In genomic region chr19:7421602-7422591, GRCm38 (mm10) we compare ENCODE assay signal across 8 mouse cellular contexts. TPM values are rescaled to one million over a fixed set of nuclear protein-coding genes. Genes with fewer than 3 reads are reported as not detected.
DNase-seq lines count a peak whose midpoint lies in the region; ATAC-seq and TF ChIP-seq lines count a peak whose summit lies in the region.

No protein-coding gene starts in this region.

- TF ChIP-seq CTCF in stomach, postnatal 0 days (IDR thresholded peaks at IDR 0.05; ENCODE audit: low read depth) = no peak

- H3K4me3 ChIP-seq in intestine, embryonic 14.5 days (ENCODE audit: low read depth, low read length) = peak overlapping the region; percentile 13; the same call in 1 of the 2 replicates
- peak overlapping the region; percentile 38 for H3K4me3 ChIP-seq in limb, embryonic 10.5 days
- H3K4me3 ChIP-seq in midbrain, embryonic 15.5 days = peak overlapping the region; percentile 26
- H3K4me3 ChIP-seq in stomach, postnatal 0 days (ENCODE audit: low read depth, low read length) = 0 out of 2 replicates have a peak overlapping the region, but pooled peaks have one; percentile 26

- TF ChIP-seq EP300 in stomach, postnatal 0 days (optimal IDR thresholded peaks at IDR 0.05) = no peak

- WGBS in intestine, embryonic 14.5 days = 21% methylated on average over 45 of the region's 48 CpGs
- WGBS in limb, embryonic 10.5 days = 8% methylated on average over 48 of the region's 48 CpGs
- 9% methylated on average over 43 of the region's 48 CpGs for WGBS in midbrain, embryonic 15.5 days
- 44% methylated on average over 48 of the region's 48 CpGs for WGBS in stomach, postnatal 0 days

- no peaks in the 10 kb centered on the region for H3K27me3 ChIP-seq in intestine, embryonic 14.5 days (replicated peaks; ENCODE audit: control insufficient read depth, insufficient read depth, low read length)
- H3K27me3 ChIP-seq in limb, embryonic 10.5 days (ENCODE audit: low read depth, poor library complexity, severe bottlenecking) = peaks cover 9% of the 10 kb centered on the region; the same call in 1 of the 2 replicates
- no peaks in the 10 kb centered on the region for H3K27me3 ChIP-seq in midbrain, embryonic 15.5 days (replicated peaks)
- no peaks in the 10 kb centered on the region for H3K27me3 ChIP-seq in stomach, postnatal 0 days (ENCODE audit: control insufficient read depth, insufficient read depth, low read length)

- H3K4me2 ChIP-seq in intestine, embryonic 14.5 days (ENCODE audit: low read length) = peak overlapping the region; percentile 36
- H3K4me2 ChIP-seq in midbrain, embryonic 15.5 days = peak overlapping the region; percentile 72
- peak overlapping the region; percentile 47 for H3K4me2 ChIP-seq in stomach, postnatal 0 days (replicated peaks; ENCODE audit: low read depth)

- peak overlapping the region; percentile 33 for H3K27ac ChIP-seq in intestine, embryonic 14.5 days (ENCODE audit: low read depth)
- peak overlapping the region; percentile 57 for H3K27ac ChIP-seq in limb, embryonic 10.5 days
- H3K27ac ChIP-seq in midbrain, embryonic 15.5 days = peak overlapping the region; percentile 84
- H3K27ac ChIP-seq in stomach, postnatal 0 days (replicated peaks) = no peak overlapping the region; the same call in 1 of the 2 replicates

- H3K9ac ChIP-seq in intestine, embryonic 14.5 days (ENCODE audit: low read length) = peak overlapping the region; percentile 25; the same call in 1 of the 2 replicates
- peak overlapping the region; percentile 44 for H3K9ac ChIP-seq in midbrain, embryonic 15.5 days
- peak overlapping the region; percentile 31 for H3K9ac ChIP-seq in stomach, postnatal 0 days (ENCODE audit: low read length)

- peaks cover 66% of the 10 kb centered on the region for H3K36me3 ChIP-seq in intestine, embryonic 14.5 days (ENCODE audit: control insufficient read depth, insufficient read depth, low read length)
- H3K36me3 ChIP-seq in limb, embryonic 10.5 days = peaks cover 73% of the 10 kb centered on the region
- peaks cover 4% of the 10 kb centered on the region; the same call in 1 of the 2 replicates for H3K36me3 ChIP-seq in midbrain, embryonic 15.5 days (replicated peaks)
- H3K36me3 ChIP-seq in stomach, postnatal 0 days (ENCODE audit: control insufficient read depth, insufficient read depth, low read length) = peaks cover 10% of the 10 kb centered on the region

- peaks cover 60% of the 10 kb centered on the region for H3K4me1 ChIP-seq in intestine, embryonic 14.5 days (replicated peaks; ENCODE audit: control insufficient read depth, insufficient read depth, low read length)
- peaks cover 59% of the 10 kb centered on the region for H3K4me1 ChIP-seq in limb, embryonic 10.5 days
- peaks cover 62% of the 10 kb centered on the region for H3K4me1 ChIP-seq in midbrain, embryonic 15.5 days
- peaks cover 17% of the 10 kb centered on the region for H3K4me1 ChIP-seq in stomach, postnatal 0 days (replicated peaks; ENCODE audit: control insufficient read depth, insufficient read depth)

- peak; percentile 72 for DNase-seq in adrenal gland, postnatal 14 days
- DNase-seq in cerebellum, postnatal 25 days = peak; percentile 69 to 78
- peak; percentile 70 to 84 for DNase-seq in frontal cortex, postnatal 36 days (ENCODE audit: low spot score in 2 of 2)
- DNase-seq in intestine, embryonic 14.5 days (ENCODE audit: low spot score) = peak; percentile 85
- peak; percentile 82 for DNase-seq in limb, embryonic 10.5 days (ENCODE audit: low spot score)
- peak; percentile 48 for DNase-seq in stomach, postnatal 0 days (ENCODE audit: low spot score)
- no peak for DNase-seq in urinary bladder, postnatal 14 days (ENCODE audit: low spot score)

- ATAC-seq in intestine, embryonic 14.5 days (replicated peaks; ENCODE audit: low FRiP score, low TSS enrichment, low read depth) = 0 out of 2 replicates have a peak, but pooled peaks have one; percentile 22
- peak; percentile 16 for ATAC-seq in midbrain, embryonic 15.5 days (replicated peaks)
- peak; percentile 19 for ATAC-seq in stomach, postnatal 0 days (ENCODE audit: low FRiP score, low TSS enrichment)

- no peaks in the 10 kb centered on the region for H3K9me3 ChIP-seq in intestine, embryonic 14.5 days (ENCODE audit: control insufficient read depth, low read length)
- no peaks in the 10 kb centered on the region for H3K9me3 ChIP-seq in limb, embryonic 10.5 days (replicated peaks)
- H3K9me3 ChIP-seq in midbrain, embryonic 15.5 days = no peaks in the 10 kb centered on the region
- no peaks in the 10 kb centered on the region for H3K9me3 ChIP-seq in stomach, postnatal 0 days (ENCODE audit: control insufficient read depth, low read length)

RNA-seq across cellular contexts. Expression of gene 2700081O15Rik, which starts 4.5 kb away (rescaled TPM):
- 29.0 and 32.4 TPM in 2 replicates for total RNA-seq in adrenal gland, postnatal 14 days (2021)
- polyA plus RNA-seq in intestine, embryonic 14.5 days (2014; fragmentation: Nextera tagmentation; extraction: Ambion mirVana) = 9.1 and 9.4 TPM in 2 replicates
- polyA plus RNA-seq in limb, embryonic 10.5 days (2016; fragmentation: Nextera tagmentation; extraction: Ambion mirVana) = 5.0 and 6.8 TPM in 2 replicates
- 15.9 and 16.0 TPM in 2 replicates for polyA plus RNA-seq in midbrain, embryonic 15.5 days (2015; fragmentation: Nextera tagmentation; extraction: Ambion mirVana)
- polyA plus RNA-seq in stomach, postnatal 0 days (2015; fragmentation: Nextera tagmentation; extraction: Ambion mirVana) = 2.6 and 3.3 TPM in 2 replicates

RNA-seq across cellular contexts. Expression of gene Spindoc, which starts 39.1 kb away (rescaled TPM):
- 23.8 and 30.4 TPM in 2 replicates for total RNA-seq in adrenal gland, postnatal 14 days (2021)
- 23.7 and 24.3 TPM in 2 replicates for polyA plus RNA-seq in intestine, embryonic 14.5 days (2014; fragmentation: Nextera tagmentation; extraction: Ambion mirVana)
- 47.0 and 48.5 TPM in 2 replicates for polyA plus RNA-seq in limb, embryonic 10.5 days (2016; fragmentation: Nextera tagmentation; extraction: Ambion mirVana)
- polyA plus RNA-seq in midbrain, embryonic 15.5 days (2015; fragmentation: Nextera tagmentation; extraction: Ambion mirVana) = 35.6 and 40.3 TPM in 2 replicates
- 13.5 and 14.2 TPM in 2 replicates for polyA plus RNA-seq in stomach, postnatal 0 days (2015; fragmentation: Nextera tagmentation; extraction: Ambion mirVana)
